Mouse (Mus musculus) gastrocnemius, postnatal 10 days (tissue): ENCODE data around the gene Asb6. TPM values are rescaled to one million over a fixed set of nuclear protein-coding genes. Genes with fewer than 3 reads are reported as not detected.

ENCODE experiments used
- DNase-seq: peaks from one replicate; pipeline ENCODE4 v3.0.0; 2021; ENCODE audit warnings: mixed read lengths
- total RNA-seq, 2 experiments: library from RNA; stranded (reverse); gene quantifications; 2 replicates each; pipeline ENCODE4 v1.2.3; 2021

Asb6 gene
- total RNA-seq, 2 experiments from 2014 or later, result 8.9 to 9.0 TPM

- DNase-seq, result no peak
These were observed 34.3 kb downstream of the Asb6 start for GRCm38 (mm10) chr2:30795889-30796275.

DNA sequence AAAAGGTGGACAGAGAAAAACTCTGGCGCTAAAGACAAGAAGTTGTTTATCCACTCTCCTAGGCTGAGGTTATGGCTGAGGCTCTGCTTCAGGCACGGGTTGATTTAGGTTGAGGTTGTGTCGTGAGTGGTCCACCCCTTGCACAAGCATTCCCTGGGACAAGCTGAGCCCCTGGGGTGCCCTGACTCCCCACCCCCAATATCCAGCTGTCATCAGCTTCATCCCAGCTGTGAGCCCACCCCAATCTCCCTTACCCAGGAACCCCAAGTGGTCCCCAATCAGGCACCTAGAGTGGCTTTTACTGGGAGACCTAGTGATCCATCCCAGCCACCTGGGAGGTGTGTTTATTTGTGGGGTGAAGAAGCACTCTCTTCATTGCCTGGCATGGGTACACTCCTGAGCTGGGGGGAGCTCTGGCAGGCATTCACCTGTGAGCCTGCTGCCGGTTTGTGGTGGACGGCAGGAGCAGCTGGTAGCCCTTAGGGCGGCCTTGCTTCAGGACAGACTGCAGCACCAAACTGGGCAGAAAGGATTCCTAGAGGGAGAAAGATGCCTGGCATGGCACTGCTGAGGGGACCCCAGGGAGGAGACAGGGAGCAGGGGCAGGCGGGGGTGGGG lies 34.8 kb downstream of the Asb6 start:
- DNase-seq, result no peak

- peak; percentile 98 for DNase-seq
These were observed 35.7 kb downstream of the Asb6 start for GRCm38 (mm10) chr2:30794179-30795108.

DNA sequence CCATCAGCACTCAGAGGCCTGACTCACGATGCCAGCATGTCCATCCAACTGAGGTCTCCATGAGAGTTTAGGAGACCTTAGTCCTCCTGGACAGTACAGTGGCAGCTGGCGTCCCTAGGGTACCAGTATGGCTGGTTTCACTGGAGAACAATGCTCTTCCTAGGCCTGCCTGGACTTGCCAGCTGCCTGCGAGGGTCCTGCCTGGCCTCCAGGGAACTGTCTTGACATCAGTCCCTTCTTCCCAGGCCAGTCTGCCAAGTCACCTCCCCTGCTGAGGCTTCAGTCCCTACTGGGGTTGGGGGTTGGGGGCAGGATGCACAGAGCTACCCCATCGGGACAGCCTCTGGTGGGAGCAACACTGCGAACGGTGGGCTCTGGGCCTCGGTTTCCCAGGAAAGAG lies 38.1 kb downstream of the Asb6 start:
- no peak for DNase-seq

- DNase-seq, result no peak
These were observed 42.7 kb downstream of the Asb6 start for GRCm38 (mm10) chr2:30787466-30787865.

DNA sequence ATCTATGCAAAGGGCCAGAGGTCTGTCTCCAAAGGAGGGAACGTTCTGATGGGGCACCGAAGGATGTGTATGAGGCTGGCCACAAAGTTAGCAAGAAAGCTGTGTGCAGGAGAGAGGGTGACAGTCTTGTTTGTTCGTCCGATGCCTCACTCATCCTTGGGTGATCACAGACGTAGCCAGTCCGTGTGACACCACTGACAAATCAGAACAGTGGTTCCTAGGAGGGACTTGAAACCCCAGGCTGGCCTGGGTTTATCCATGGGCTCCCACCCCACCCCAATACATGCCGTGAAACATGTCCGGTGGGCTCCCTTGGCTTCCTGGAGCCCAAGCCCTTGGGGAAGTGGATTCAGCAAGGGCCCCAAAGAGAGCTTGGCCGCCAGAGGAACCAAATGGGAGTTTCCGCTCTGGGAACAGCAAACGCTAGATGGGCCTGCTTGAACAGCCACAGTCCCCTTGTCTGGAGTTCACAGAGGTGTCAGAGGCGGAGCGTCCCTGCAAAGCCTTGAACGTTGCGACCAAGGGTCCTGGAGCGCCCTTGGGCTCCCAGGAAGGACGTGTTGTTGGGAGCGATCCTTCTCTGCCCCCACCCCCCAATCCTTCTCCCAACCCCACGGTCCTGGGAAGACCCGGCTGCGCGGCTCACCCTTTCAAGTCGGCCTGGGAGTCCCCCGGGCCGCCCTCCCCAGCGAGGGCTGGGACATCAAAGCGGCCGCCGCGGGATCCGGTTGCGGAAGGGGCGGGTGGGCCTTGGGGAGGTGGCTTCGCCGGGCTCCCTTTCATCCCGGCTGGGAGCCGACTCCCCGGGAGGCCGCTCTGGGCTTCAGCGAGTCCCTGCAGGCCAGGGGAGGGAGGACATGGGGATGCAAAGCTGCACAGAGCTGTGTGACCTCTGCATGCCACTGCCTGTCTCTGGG lies 45.8 kb downstream of the Asb6 start:
- DNase-seq, result peak; percentile 57

DNA sequence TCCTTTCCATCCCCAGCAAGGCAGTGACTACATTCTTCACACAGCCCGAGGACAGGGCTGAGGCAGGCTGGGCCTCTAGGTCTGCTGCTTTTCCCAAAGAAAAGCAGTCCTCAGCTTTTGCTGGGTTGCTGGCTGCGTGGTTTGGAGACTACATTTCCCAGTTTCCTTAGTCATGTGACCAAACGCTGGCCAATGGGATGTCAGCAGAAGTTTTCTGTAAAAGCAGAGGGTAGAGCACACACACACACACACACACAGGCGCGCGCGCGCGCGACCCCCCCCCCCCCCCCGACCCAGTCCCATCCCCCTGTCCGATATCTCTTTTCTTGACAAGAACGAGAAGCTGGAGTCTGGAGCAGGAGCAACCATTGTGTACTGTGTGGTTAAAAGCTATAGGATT lies 46.8 kb downstream of the Asb6 start:
- DNase-seq, result peak; percentile 70

GRCm38 (mm10) chr2:30782312-30783290 lies 47.5 kb downstream of the Asb6 start:
- peak; percentile 22 for DNase-seq

DNA sequence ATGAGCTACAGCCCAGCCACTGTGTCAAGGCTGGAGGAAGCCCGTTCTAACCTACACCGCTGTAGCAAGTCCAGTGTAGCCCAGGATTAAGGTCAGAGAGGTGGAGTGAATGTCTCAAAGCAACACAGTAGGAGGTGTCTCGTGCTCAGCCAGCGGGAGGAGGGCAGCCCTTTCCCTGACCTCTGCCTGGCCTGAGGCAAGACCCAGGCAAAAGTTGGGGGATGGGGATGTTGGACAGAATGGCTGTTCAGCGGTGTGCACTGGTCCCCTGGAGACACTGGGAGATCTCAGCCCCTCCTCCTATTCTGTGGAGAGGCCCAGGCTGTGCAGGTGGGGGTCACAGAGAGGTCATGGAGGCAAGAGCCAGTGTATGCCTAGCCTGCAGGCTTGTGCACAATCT lies 50.9 kb downstream of the Asb6 start:
- no peak for DNase-seq

GRCm38 (mm10) chr2:30778235-30778634 lies 51.9 kb downstream of the Asb6 start:
- DNase-seq, result no peak

DNA sequence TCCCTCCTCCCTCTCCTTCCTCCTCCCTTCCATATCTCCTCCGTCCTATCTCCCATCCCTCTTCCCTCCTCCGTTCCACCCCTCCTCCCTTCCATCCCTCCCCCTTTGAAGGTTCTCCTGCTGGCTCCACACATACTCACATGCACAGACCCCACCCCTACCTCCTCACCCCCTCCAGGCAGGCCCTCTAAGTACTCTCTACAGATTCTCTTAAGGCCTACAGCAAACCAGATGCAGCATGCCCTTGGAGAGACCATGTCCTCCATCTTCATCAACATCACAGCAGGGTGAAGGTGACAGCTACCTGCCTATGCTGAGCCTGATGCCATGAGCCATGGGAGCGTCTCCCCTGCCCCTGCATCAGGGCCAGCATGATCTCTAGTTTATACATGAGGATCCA lies 52.9 kb downstream of the Asb6 start:
- DNase-seq, result no peak

GRCm38 (mm10) chr2:30775955-30776354 lies 54.2 kb downstream of the Asb6 start:
- DNase-seq, result no peak

DNA sequence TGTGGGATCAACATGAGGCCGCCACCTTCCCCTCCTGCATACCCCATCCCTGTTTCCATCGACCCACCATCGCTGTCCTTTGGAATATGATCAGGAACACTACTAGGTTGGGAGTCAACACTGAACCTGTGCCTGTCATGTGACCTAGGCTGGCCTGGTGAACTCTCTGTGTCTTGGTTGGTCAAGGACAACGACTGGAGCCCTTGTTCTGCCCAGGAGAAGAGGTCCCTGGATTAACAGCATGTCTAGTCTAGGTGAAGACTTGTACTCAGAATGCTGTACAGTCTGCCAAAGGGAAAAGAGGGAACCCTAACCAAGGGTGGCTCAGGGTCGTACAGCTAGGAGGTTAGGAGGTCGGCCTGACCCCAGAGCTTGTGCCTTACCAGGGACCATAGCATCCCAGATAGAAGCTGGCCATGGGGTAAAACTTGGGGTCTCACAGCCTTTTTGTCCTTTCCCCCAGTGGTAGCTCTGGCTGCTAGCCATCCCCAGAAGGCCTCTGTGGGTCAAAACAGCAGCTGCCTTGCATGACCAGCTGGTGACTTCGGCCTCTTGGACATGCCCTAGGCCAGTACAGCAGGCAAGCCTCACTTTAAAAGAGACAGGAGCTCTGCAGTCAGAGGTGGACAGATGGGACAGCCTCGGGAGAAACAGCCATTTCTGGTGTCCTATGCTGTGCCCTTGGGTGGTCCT lies 56.7 kb downstream of the Asb6 start:
- DNase-seq, result no peak

Other genes starting within 250 kb of the Asb6 start
- 1 to 10 TPM; 5.3 to 5.9 TPM for gene Cstad, start 235.3 kb downstream of the Asb6 start, total RNA-seq
- gene 1700001O22Rik, start 26.7 kb downstream of the Asb6 start, total RNA-seq, result 1 to 10 TPM in 1 of 2 experiments, under 1 TPM in 1; 0.33 to 1.1 TPM
- 10 to 100 TPM; 20.1 to 22.8 TPM for gene Ntmt1, start 22.5 kb downstream of the Asb6 start, total RNA-seq
- gene Prrx2, start 4.6 kb upstream of the Asb6 start, total RNA-seq, result 1 to 10 TPM; 4.3 to 4.8 TPM
- gene Ptges, start 99.5 kb upstream of the Asb6 start, total RNA-seq, result 1 to 10 TPM; 7.4 to 9.0 TPM
- 10 to 100 TPM; 20.9 to 23.4 TPM for gene Tor1b, start 122.6 kb upstream of the Asb6 start, total RNA-seq
- 10 to 100 TPM; 13.7 to 18.4 TPM for gene Tor1a, start 137.6 kb upstream of the Asb6 start, total RNA-seq
- gene BC005624, start 151.9 kb upstream of the Asb6 start, total RNA-seq, result 10 to 100 TPM; 16.5 to 19.0 TPM
- gene Usp20, start 151.9 kb upstream of the Asb6 start, total RNA-seq, result 10 to 100 TPM; 17.4 to 29.4 TPM